22 mouse cellular contexts compared by ENCODE assay signal in the genomic region with DNA sequence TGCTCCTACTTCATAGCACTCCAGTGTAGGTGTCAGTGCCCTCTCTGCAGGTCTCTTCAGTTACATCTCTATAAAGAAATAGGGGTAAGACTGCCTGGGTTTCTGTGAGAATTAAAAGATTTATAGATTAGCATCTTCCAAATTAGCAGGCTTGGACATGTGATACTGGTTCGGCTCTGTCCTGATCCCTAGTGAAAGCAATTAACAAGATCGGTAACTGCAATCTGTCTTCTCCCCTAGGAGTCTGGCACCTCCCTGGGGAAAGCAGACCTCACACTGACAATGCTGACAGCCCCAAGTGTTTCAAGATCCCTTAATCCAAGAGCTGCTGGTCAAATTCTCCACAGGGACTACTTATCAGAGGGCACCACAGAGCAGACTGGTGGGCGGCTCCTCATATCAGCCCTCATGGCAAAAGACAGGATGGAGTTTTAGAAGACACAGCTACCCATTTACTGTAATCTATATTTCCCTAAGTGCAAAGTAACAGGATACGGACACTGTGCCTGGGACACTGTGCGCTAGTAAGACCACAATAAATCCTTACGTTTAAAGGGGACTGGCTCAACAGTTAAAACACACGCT. TPM values are rescaled to one million over a fixed set of nuclear protein-coding genes. Genes with fewer than 3 reads are reported as not detected.
DNase-seq lines count a peak whose midpoint lies in the region; ATAC-seq and TF ChIP-seq lines count a peak whose summit lies in the region.
"Had no signal": no experiment of that assay in that cellular context is flagged by ENCODE, and none has a peak within 500 bp of the region (broad histone marks: within the 10 kb centered on the region; RNA-seq: fewer than 3 reads in every experiment).

No protein-coding gene starts in this region.

- H3K27me3 ChIP-seq in kidney, postnatal 0 days (ENCODE audit: insufficient read depth, low read length), result no peaks in the 10 kb centered on the region
- H3K27me3 ChIP-seq in kidney, adult 2 months (replicated peaks; ENCODE audit: control insufficient read depth, insufficient read depth, low read length), result no peaks in the 10 kb centered on the region
- H3K27me3 ChIP-seq in liver, embryonic 14.5 days (ENCODE audit: control insufficient read depth, insufficient read depth, low read length), result no peaks in the 10 kb centered on the region
- H3K27me3 ChIP-seq in heart, adult 2 months (ENCODE audit: control insufficient read depth, insufficient read depth, low read length), result no peaks in the 10 kb centered on the region
- H3K27me3 ChIP-seq: forebrain, embryonic 15.5 days; heart, embryonic 12.5 days; hindbrain, embryonic 13.5 days; neural tube, embryonic 13.5 days; Patski had no signal

- TF ChIP-seq POLR2A in kidney, adult 2 months (IDR thresholded peaks at IDR 0.05; ENCODE audit: low read depth, low read length), result no peak
- TF ChIP-seq POLR2A in heart, adult 2 months (IDR thresholded peaks at IDR 0.05; ENCODE audit: insufficient read depth, low read depth, low read length), result no peak

- H3K9me3 ChIP-seq in kidney, postnatal 0 days (replicated peaks; ENCODE audit: low read length), result no peaks in the 10 kb centered on the region
- no peaks in the 10 kb centered on the region for H3K9me3 ChIP-seq in liver, embryonic 14.5 days (ENCODE audit: control insufficient read depth, low read length)
- H3K9me3 ChIP-seq: forebrain, embryonic 15.5 days; hindbrain, embryonic 13.5 days had no signal

- H3K4me2 ChIP-seq in kidney, postnatal 0 days (ENCODE audit: low read length), result no peak overlapping the region
- H3K4me2 ChIP-seq in liver, embryonic 14.5 days (ENCODE audit: low read depth), result no peak overlapping the region
- H3K4me2 ChIP-seq: forebrain, embryonic 15.5 days; heart, embryonic 12.5 days; hindbrain, embryonic 13.5 days; neural tube, embryonic 13.5 days had no signal

- TF ChIP-seq CTCF in kidney, postnatal 0 days (IDR thresholded peaks at IDR 0.05; ENCODE audit: low read depth), result no peak
- no peak for TF ChIP-seq CTCF in kidney, adult 2 months (conservative IDR thresholded peaks at IDR 0.05; ENCODE audit: insufficient read depth, insufficient read length, low read depth, low read length)
- TF ChIP-seq CTCF in liver, embryonic 14.5 days (IDR thresholded peaks at IDR 0.05; ENCODE audit: low read depth), result no peak
- no peak for TF ChIP-seq CTCF in layer of hippocampus, adult 2 months (conservative IDR thresholded peaks at IDR 0.05)
- no peak for TF ChIP-seq CTCF in heart, adult 2 months (IDR thresholded peaks at IDR 0.05)

- no peaks in the 10 kb centered on the region for H3K36me3 ChIP-seq in kidney, postnatal 0 days (ENCODE audit: insufficient read depth, low read length)
- no peaks in the 10 kb centered on the region for H3K36me3 ChIP-seq in kidney, adult 2 months (ENCODE audit: control insufficient read depth, insufficient read depth, low read length)
- H3K36me3 ChIP-seq in liver, embryonic 14.5 days (replicated peaks; ENCODE audit: control insufficient read depth, insufficient read depth, low read depth), result no peaks in the 10 kb centered on the region
- no peaks in the 10 kb centered on the region; the same call in 1 of the 2 replicates for H3K36me3 ChIP-seq in heart, adult 2 months (ENCODE audit: control insufficient read depth, insufficient read depth, low read length)
- H3K36me3 ChIP-seq: forebrain, embryonic 15.5 days; hindbrain, embryonic 13.5 days; neural tube, embryonic 13.5 days had no signal

- 0 out of 2 replicates have a peak, but pooled peaks cover 4% of the 10 kb centered on the region for H3K4me1 ChIP-seq in kidney, postnatal 0 days (replicated peaks; ENCODE audit: insufficient read depth, low read length)
- no peaks in the 10 kb centered on the region; the same call in 1 of the 2 replicates for H3K4me1 ChIP-seq in kidney, adult 2 months (ENCODE audit: control insufficient read depth, insufficient read depth, low read length)
- H3K4me1 ChIP-seq in liver, embryonic 14.5 days (replicated peaks; ENCODE audit: control insufficient read depth in 2 of 2, insufficient read depth in 2 of 2, low read length in 1 of 2), result peaks cover 4 to 19% of the 10 kb centered on the region in 2 experiments; a peak in 3 of 4 replicates
- H3K4me1 ChIP-seq in heart, adult 2 months (ENCODE audit: control insufficient read depth, insufficient read depth, low read length), result peaks cover 7% of the 10 kb centered on the region

- H3K79me2 ChIP-seq in heart, adult 2 months (replicated peaks; ENCODE audit: control insufficient read depth, insufficient read depth, low read length), result peaks cover 7% of the 10 kb centered on the region

- WGBS in kidney, postnatal 0 days, result 53% methylated on average over 7 of the region's 7 CpGs
- WGBS in kidney, adult 2 months, result 77% methylated on average over 7 of the region's 7 CpGs
- 54% methylated on average over 7 of the region's 7 CpGs for WGBS in liver, embryonic 14.5 days (ENCODE audit: insufficient replicate concordance)
- WGBS in heart, adult 2 months, result 76% methylated on average over 7 of the region's 7 CpGs

- peak; percentile 56 for DNase-seq in kidney, postnatal 0 days (ENCODE audit: low spot score)
- DNase-seq in kidney, adult 2 months, result no peak
- DNase-seq in liver, embryonic 14.5 days (ENCODE audit: low read depth in 3 of 3, low spot score in 3 of 3), result peak in 2 of 3 experiments; percentile 46 to 53
- DNase-seq in ovary, adult 18-20 months (ENCODE audit: low spot score), result no peak
- no peak for DNase-seq in layer of hippocampus, adult 2 months (ENCODE audit: low spot score in 2 of 2)
- no peak for DNase-seq in heart, adult 2 months
- DNase-seq: adrenal gland, postnatal 25 days; cerebellum, postnatal 36 days; heart, postnatal 14 days; kidney, adult 8-10 months; left cerebral cortex, postnatal 4 days; lung, postnatal 10 days; midbrain, embryonic 14.5 days; right cerebral cortex, postnatal 25 days; thymus, adult 2 months had no signal

- peak; percentile 61; the same call in 1 of the 2 replicates for TF ChIP-seq EP300 in liver, embryonic 14.5 days (IDR thresholded peaks at IDR 0.05; ENCODE audit: low read depth)
- TF ChIP-seq EP300 in heart, adult 2 months (IDR thresholded peaks at IDR 0.05; ENCODE audit: insufficient read depth, low read depth, low read length), result no peak

- no peak overlapping the region for H3K4me3 ChIP-seq in kidney, postnatal 0 days (replicated peaks; ENCODE audit: low read depth, low read length)
- H3K4me3 ChIP-seq in kidney, adult 2 months (ENCODE audit: insufficient read depth, low read depth, low read length), result no peak overlapping the region
- no peak overlapping the region for H3K4me3 ChIP-seq in liver, embryonic 14.5 days (ENCODE audit: insufficient read depth in 1 of 2, low read depth in 2 of 2, low read length in 2 of 2)
- H3K4me3 ChIP-seq in layer of hippocampus, adult 2 months, result no peak overlapping the region
- no peak overlapping the region for H3K4me3 ChIP-seq in heart, adult 2 months
- H3K4me3 ChIP-seq: forebrain, embryonic 15.5 days; heart, embryonic 12.5 days; hindbrain, embryonic 13.5 days; neural tube, embryonic 13.5 days had no signal

- no peak overlapping the region for H3K27ac ChIP-seq in kidney, postnatal 0 days
- H3K27ac ChIP-seq in kidney, adult 2 months (ENCODE audit: insufficient read depth, low read depth, low read length), result no peak overlapping the region
- peak overlapping the region; percentile 2; the same call in 1 of the 2 replicates for H3K27ac ChIP-seq in liver, embryonic 14.5 days
- no peak overlapping the region for H3K27ac ChIP-seq in layer of hippocampus, adult 2 months
- H3K27ac ChIP-seq in heart, adult 2 months, result no peak overlapping the region
- H3K27ac ChIP-seq: forebrain, embryonic 15.5 days; hindbrain, embryonic 13.5 days; neural tube, embryonic 13.5 days had no signal

- intact Hi-C loops in heart, adult 2 months (cut with DNase I), result no loop called here

- H3K9ac ChIP-seq in kidney, postnatal 0 days (ENCODE audit: low read depth, low read length), result no peak overlapping the region
- no peak overlapping the region; the same call in 1 of the 2 replicates for H3K9ac ChIP-seq in liver, embryonic 14.5 days (replicated peaks)
- H3K9ac ChIP-seq in heart, adult 2 months (ENCODE audit: low read depth, low read length), result no peak overlapping the region
- H3K9ac ChIP-seq: forebrain, embryonic 15.5 days; heart, embryonic 12.5 days; hindbrain, embryonic 13.5 days; neural tube, embryonic 13.5 days had no signal

- ATAC-seq in kidney, postnatal 0 days (replicated peaks; ENCODE audit: low FRiP score, low read depth), result no peak
- ATAC-seq in erythroid progenitor cell, adult 5-6 weeks (replicated peaks; ENCODE audit: low FRiP score, poor library complexity, severe bottlenecking), result peak; percentile 90
- ATAC-seq in liver, embryonic 14.5 days (ENCODE audit: insufficient read depth), result peak; percentile 81
- ATAC-seq: forebrain, embryonic 15.5 days; inflammation-experienced regulatory T-cells, adult 6 months; Patski had no signal

RNA-seq across cellular contexts. Expression of a gene that starts 5.3 kb away (rescaled TPM):
- 3.2 TPM in 2 replicates for polyA plus RNA-seq in kidney, postnatal 0 days (2015; fragmentation: Nextera tagmentation; extraction: Ambion mirVana)
- polyA plus RNA-seq in kidney, adult 2 months (2012; rRNA removed), result 6.9 and 7.4 TPM in 2 replicates
- 1.4 and 2.5 TPM in 2 replicates for total RNA-seq in erythroid progenitor cell, adult 5-6 weeks (2015; ENCODE audit: low replicate concordance)
- 0.98 and 1.3 TPM in 2 replicates for total RNA-seq in erythroid progenitor cell, adult 5-6 weeks (2017; ENCODE audit: low replicate concordance)
- 2.3 and 2.8 TPM in 2 replicates for polyA plus RNA-seq in liver, embryonic 14.5 days (2012; rRNA removed)
- 1.1 and 1.4 TPM in 2 replicates for polyA plus RNA-seq in liver, embryonic 14.5 days (2014; fragmentation: Nextera tagmentation; extraction: Ambion mirVana)
- total RNA-seq in layer of hippocampus, adult 2 months (2021), result 10 to 100 TPM; 24.1 to 24.2 TPM
- total RNA-seq in heart, adult 2 months (2021), result 1 to 10 TPM; 6.9 to 7.0 TPM
- polyA plus RNA-seq in heart, adult 2 months (2012; rRNA removed), result 5.4 and 8.3 TPM in 2 replicates

RNA-seq across cellular contexts. Expression of a gene that starts 19.4 kb away (rescaled TPM):
- polyA plus RNA-seq in kidney, postnatal 0 days (2015; fragmentation: Nextera tagmentation; extraction: Ambion mirVana), result 17.9 and 22.5 TPM in 2 replicates
- polyA plus RNA-seq in kidney, adult 2 months (2012; rRNA removed), result 38.5 and 39.7 TPM in 2 replicates
- total RNA-seq in erythroid progenitor cell, adult 5-6 weeks (2015; ENCODE audit: low replicate concordance), result 7.9 and 19.7 TPM in 2 replicates
- total RNA-seq in erythroid progenitor cell, adult 5-6 weeks (2017; ENCODE audit: low replicate concordance), result 4.8 and 13.7 TPM in 2 replicates
- 12.6 and 12.7 TPM in 2 replicates for polyA plus RNA-seq in liver, embryonic 14.5 days (2012; rRNA removed)
- polyA plus RNA-seq in liver, embryonic 14.5 days (2014; fragmentation: Nextera tagmentation; extraction: Ambion mirVana), result 4.4 and 5.4 TPM in 2 replicates
- 100 to 1,000 TPM; 105 to 107 TPM for total RNA-seq in layer of hippocampus, adult 2 months (2021)
- total RNA-seq in heart, adult 2 months (2021), result 10 to 100 TPM; 54.7 to 59.0 TPM
- polyA plus RNA-seq in heart, adult 2 months (2012; rRNA removed), result 66.7 and 86.2 TPM in 2 replicates

Comparison
In these comparisons a context has a peak if more than half of its experiments do, and no peak if none do; other contexts are left out.
1. DNase-seq: peak in kidney, postnatal 0 days (single experiment) and liver, embryonic 14.5 days (2 of 3); none in kidney, adult 2 months (single experiment), ovary, adult 18-20 months (single experiment), layer of hippocampus, adult 2 months (0 of 2) and heart, adult 2 months (0 of 2).